Mouse (Mus musculus) liver, embryonic 16.5 days (tissue): ENCODE results near the gene Sipa1l1. TPM values are rescaled to one million over a fixed set of nuclear protein-coding genes. Genes with fewer than 3 reads are reported as not detected.

Experiments used
- ATAC-seq: fragments of 200-750 bp; cut with Nextera tagmentation; 2 replicates; pipeline ENCODE4 v1.8.0; 2017; ENCODE audit warnings: low read depth, mild to moderate bottlenecking, moderate number of reproducible peaks, moderate library complexity
- H3K27ac ChIP-seq: fragments of 300-500 bp; sonication (generic); 2 replicates; pipeline ENCODE4 v1.5.1; 2014; ENCODE audit warnings: mild to moderate bottlenecking, low read length
- H3K27me3 ChIP-seq: fragments of 300-500 bp; sonication (generic); 2 replicates; pipeline ENCODE4 v1.6.1; 2014; ENCODE audit warnings: low read depth, low read length, mixed read lengths; ENCODE audit not compliant: control insufficient read depth, insufficient read depth
- H3K36me3 ChIP-seq: fragments of 300-500 bp; sonication (generic); 2 replicates; pipeline ENCODE4 v1.6.1; 2014; ENCODE audit warnings: mild to moderate bottlenecking; ENCODE audit not compliant: control insufficient read depth, insufficient read depth
- H3K4me1 ChIP-seq: fragments of 300-500 bp; sonication (generic); 2 replicates; pipeline ENCODE4 v1.6.1; 2014; ENCODE audit warnings: low read depth, low read length, mixed read lengths; ENCODE audit not compliant: control insufficient read depth
- H3K4me2 ChIP-seq: fragments of 300-500 bp; sonication (generic); 2 replicates; pipeline ENCODE4 v1.6.1; 2014; ENCODE audit warnings: low read depth, low read length, mixed read lengths
- H3K4me3 ChIP-seq: fragments of 300-500 bp; sonication (generic); 2 replicates; pipeline ENCODE4 v1.5.1; 2014; ENCODE audit warnings: low read depth, mild to moderate bottlenecking, low read length
- H3K9ac ChIP-seq: fragments of 300-500 bp; sonication (generic); 2 replicates; pipeline ENCODE4 v1.6.1; 2014; ENCODE audit warnings: low read depth, low read length
- H3K9me3 ChIP-seq: fragments of 300-500 bp; sonication (generic); replicated peaks from 2 replicates; pipeline ENCODE4 v1.6.1; 2016; ENCODE audit warnings: low read length; ENCODE audit not compliant: control insufficient read depth
- WGBS: fragments of 180-500 bp; shearing (Covaris S2); extraction: QIAGEN DNeasy Blood & Tissue Kit; methylation state at CpG from one replicate; pipeline ENCODE4 v1.1.7; 2014; ENCODE audit not compliant: insufficient replicate concordance; 5-methylcytosine and 5-hydroxymethylcytosine counted together
- polyA plus RNA-seq: library from polyadenylated mRNA; unstranded; fragments of >200 nt; fragmentation: Nextera tagmentation; extraction: Ambion mirVana; gene quantifications from 2 replicates; pipeline ENCODE4 v1.2.1, GENCODE M21; 2015

The Sipa1l1 gene
- polyA plus RNA-seq, 1 experiment from 2014 or later, result 4.2 TPM

GRCm38 (mm10) chr12:82321855-82322254 is 152.7 kb downstream of the Sipa1l1 start:
- Histone ChIP-seq H3K4me1 (no peaks in the 10 kb centered on the region), H3K27me3 (no peaks in the 10 kb centered on the region), H3K4me2 (no peak overlapping the region), H3K4me3 (no peak overlapping the region), H3K27ac (no peak overlapping the region), H3K9ac (no peak overlapping the region), H3K36me3 (no peaks in the 10 kb centered on the region), H3K9me3 (no peaks in the 10 kb centered on the region)
- 83% methylated on average over 2 of the region's 2 CpGs for WGBS
- ATAC-seq, result no peak

- ATAC-seq, result no peak
- 56% methylated on average over 7 of the region's 7 CpGs for WGBS
- no peaks in the 10 kb centered on the region for H3K36me3 ChIP-seq
- H3K4me1 ChIP-seq, result no peaks in the 10 kb centered on the region
- H3K9me3 ChIP-seq, result no peaks in the 10 kb centered on the region
- no peak overlapping the region for H3K4me3 ChIP-seq
- no peaks in the 10 kb centered on the region for H3K27me3 ChIP-seq
- no peak overlapping the region for H3K9ac ChIP-seq
- no peak overlapping the region for H3K27ac ChIP-seq
- no peak overlapping the region for H3K4me2 ChIP-seq
Observed at GRCm38 (mm10) chr12:82322759-82323451, 153.8 kb downstream of the Sipa1l1 start.

- no peak for ATAC-seq
- 72% methylated on average over 5 of the region's 5 CpGs for WGBS
- no peaks in the 10 kb centered on the region for H3K27me3 ChIP-seq
Observed at GRCm38 (mm10) chr12:82324621-82325020, 155.5 kb downstream of the Sipa1l1 start.

GRCm38 (mm10) chr12:82325502-82325901 is 156.4 kb downstream of the Sipa1l1 start:
- 77% methylated on average over 3 of the region's 3 CpGs for WGBS
- Histone ChIP-seq H3K27me3 (no peaks in the 10 kb centered on the region), H3K9me3 (no peaks in the 10 kb centered on the region), H3K27ac (no peak overlapping the region), H3K4me1 (no peaks in the 10 kb centered on the region), H3K36me3 (no peaks in the 10 kb centered on the region), H3K9ac (no peak overlapping the region), H3K4me3 (no peak overlapping the region), H3K4me2 (no peak overlapping the region)
- no peak for ATAC-seq

More at GRCm38 (mm10) chr12:82324621-82325020, 155.5 kb downstream of the Sipa1l1 start:
- Histone ChIP-seq H3K4me2 (no peak overlapping the region), H3K9ac (no peak overlapping the region), H3K27ac (no peak overlapping the region), H3K4me1 (no peaks in the 10 kb centered on the region), H3K4me3 (no peak overlapping the region), H3K36me3 (no peaks in the 10 kb centered on the region), H3K9me3 (no peaks in the 10 kb centered on the region)

- WGBS, result 56% methylated on average over 8 of the region's 8 CpGs
- no peaks in the 10 kb centered on the region for H3K9me3 ChIP-seq
- H3K27me3 ChIP-seq, result no peaks in the 10 kb centered on the region
- H3K4me3 ChIP-seq, result no peak overlapping the region
- no peaks in the 10 kb centered on the region for H3K36me3 ChIP-seq
- no peak overlapping the region for H3K4me2 ChIP-seq
- H3K9ac ChIP-seq, result no peak overlapping the region
- ATAC-seq, result no peak
- no peak overlapping the region for H3K27ac ChIP-seq
- H3K4me1 ChIP-seq, result no peaks in the 10 kb centered on the region
Observed at GRCm38 (mm10) chr12:82326438-82326837, 157.3 kb downstream of the Sipa1l1 start.

- ATAC-seq, result no peak
- no peaks in the 10 kb centered on the region for H3K36me3 ChIP-seq
Observed at GRCm38 (mm10) chr12:82328112-82328511, 159.0 kb downstream of the Sipa1l1 start.

GRCm38 (mm10) chr12:82332836-82333614 is 163.9 kb downstream of the Sipa1l1 start:
- H3K27me3 ChIP-seq, result no peaks in the 10 kb centered on the region
- no peak overlapping the region for H3K9ac ChIP-seq
- H3K36me3 ChIP-seq, result no peaks in the 10 kb centered on the region
- no peak for ATAC-seq
- H3K9me3 ChIP-seq, result no peaks in the 10 kb centered on the region
- WGBS, result 67% methylated on average over 12 of the region's 12 CpGs
- H3K27ac ChIP-seq, result no peak overlapping the region
- H3K4me1 ChIP-seq, result no peaks in the 10 kb centered on the region
- H3K4me2 ChIP-seq, result no peak overlapping the region
- no peak overlapping the region for H3K4me3 ChIP-seq

More at GRCm38 (mm10) chr12:82328112-82328511, 159.0 kb downstream of the Sipa1l1 start:
- no peak overlapping the region for H3K27ac ChIP-seq
- H3K9ac ChIP-seq, result no peak overlapping the region
- H3K27me3 ChIP-seq, result no peaks in the 10 kb centered on the region
- H3K9me3 ChIP-seq, result no peaks in the 10 kb centered on the region
- WGBS, result 87% methylated on average over 1 of the region's 1 CpGs
- H3K4me2 ChIP-seq, result no peak overlapping the region
- no peak overlapping the region for H3K4me3 ChIP-seq
- no peaks in the 10 kb centered on the region for H3K4me1 ChIP-seq

GRCm38 (mm10) chr12:82333999-82334398 is 164.9 kb downstream of the Sipa1l1 start:
- 57% methylated on average over 5 of the region's 5 CpGs for WGBS
- no peak overlapping the region for H3K9ac ChIP-seq
- H3K4me3 ChIP-seq, result no peak overlapping the region
- no peaks in the 10 kb centered on the region for H3K9me3 ChIP-seq
- no peak for ATAC-seq
- H3K27ac ChIP-seq, result no peak overlapping the region
- H3K36me3 ChIP-seq, result no peaks in the 10 kb centered on the region
- no peak overlapping the region for H3K4me2 ChIP-seq
- no peaks in the 10 kb centered on the region for H3K27me3 ChIP-seq
- H3K4me1 ChIP-seq, result no peaks in the 10 kb centered on the region

- Histone ChIP-seq H3K4me2 (no peak overlapping the region), H3K27ac (no peak overlapping the region), H3K27me3 (no peaks in the 10 kb centered on the region), H3K9me3 (no peaks in the 10 kb centered on the region), H3K4me3 (no peak overlapping the region), H3K4me1 (no peaks in the 10 kb centered on the region), H3K36me3 (no peaks in the 10 kb centered on the region), H3K9ac (no peak overlapping the region)
- WGBS, result 47% methylated on average over 4 of the region's 4 CpGs
- ATAC-seq, result no peak
Observed at GRCm38 (mm10) chr12:82334550-82334949, 165.4 kb downstream of the Sipa1l1 start.
